10 mouse cellular contexts compared by ENCODE assay signal in the genomic region with DNA sequence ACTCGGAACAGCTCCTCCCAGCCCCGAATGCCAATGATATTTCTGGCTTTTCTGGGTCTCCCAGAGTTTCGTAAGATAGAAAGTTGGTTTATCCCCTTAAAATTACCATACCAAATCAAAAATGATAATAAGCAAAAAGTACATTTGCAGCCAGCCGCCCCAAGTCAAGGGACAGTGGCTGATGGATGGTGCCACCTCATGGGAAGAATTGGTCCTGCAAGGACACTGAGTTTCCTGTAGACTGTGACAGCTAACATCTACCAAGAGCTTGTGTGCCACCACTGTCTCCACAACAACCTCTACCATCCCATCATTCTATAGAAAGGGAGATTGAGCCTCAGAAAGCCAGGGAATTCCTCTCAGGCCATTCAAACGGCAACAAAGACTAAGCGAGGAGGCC. TPM values are rescaled to one million over a fixed set of nuclear protein-coding genes. Genes with fewer than 3 reads are reported as not detected.
DNase-seq lines count a peak whose midpoint lies in the region; ATAC-seq and TF ChIP-seq lines count a peak whose summit lies in the region.
"Had no signal": no experiment of that assay in that cellular context is flagged by ENCODE, and none has a peak within 500 bp of the region (broad histone marks: within the 10 kb centered on the region; RNA-seq: fewer than 3 reads in every experiment).

No protein-coding gene starts in this region.

- H3K4me2 ChIP-seq in liver, embryonic 14.5 days (ENCODE audit: low read depth), result no peak overlapping the region
- no peak overlapping the region for H3K4me2 ChIP-seq in liver, embryonic 11.5 days
- H3K4me2 ChIP-seq: embryonic facial prominence, embryonic 13.5 days; neural tube, embryonic 12.5 days had no signal

- H3K4me3 ChIP-seq in liver, embryonic 14.5 days (ENCODE audit: insufficient read depth in 1 of 2, low read depth in 2 of 2, low read length in 2 of 2), result no peak overlapping the region
- no peak overlapping the region for H3K4me3 ChIP-seq in liver, embryonic 11.5 days (ENCODE audit: low read depth, low read length)
- H3K4me3 ChIP-seq in layer of hippocampus, adult 2 months, result no peak overlapping the region
- no peak overlapping the region for H3K4me3 ChIP-seq in forebrain, embryonic 10.5 days
- H3K4me3 ChIP-seq: embryonic facial prominence, embryonic 13.5 days; neural tube, embryonic 12.5 days had no signal

- peak; percentile 63 for TF ChIP-seq CTCF in liver, embryonic 14.5 days (IDR thresholded peaks at IDR 0.05; ENCODE audit: low read depth)
- TF ChIP-seq CTCF in layer of hippocampus, adult 2 months (conservative IDR thresholded peaks at IDR 0.05), result peak; percentile 95

- no peak for TF ChIP-seq EP300 in liver, embryonic 14.5 days (IDR thresholded peaks at IDR 0.05; ENCODE audit: low read depth)

- H3K27me3 ChIP-seq in liver, embryonic 14.5 days (ENCODE audit: control insufficient read depth, insufficient read depth, low read length), result no peaks in the 10 kb centered on the region; the same call in 1 of the 2 replicates
- H3K27me3 ChIP-seq in liver, embryonic 11.5 days (replicated peaks; ENCODE audit: control insufficient read depth, insufficient read depth, low read length), result 0 out of 2 replicates have a peak, but pooled peaks cover 4% of the 10 kb centered on the region
- H3K27me3 ChIP-seq in forebrain, embryonic 10.5 days (ENCODE audit: poor library complexity, severe bottlenecking), result peaks cover 29% of the 10 kb centered on the region

- 46% methylated on average over 6 of the region's 6 CpGs for WGBS in liver, embryonic 14.5 days (ENCODE audit: insufficient replicate concordance)
- 58% methylated on average over 6 of the region's 6 CpGs for WGBS in liver, embryonic 11.5 days
- WGBS in forebrain, embryonic 10.5 days, result 60% methylated on average over 6 of the region's 6 CpGs

- no peaks in the 10 kb centered on the region for H3K4me1 ChIP-seq in liver, embryonic 14.5 days (replicated peaks; ENCODE audit: control insufficient read depth in 2 of 2, insufficient read depth in 2 of 2, low read length in 1 of 2)
- 0 out of 2 replicates have a peak, but pooled peaks cover 3% of the 10 kb centered on the region for H3K4me1 ChIP-seq in liver, embryonic 11.5 days (replicated peaks; ENCODE audit: control insufficient read depth, insufficient read depth, low read length)
- H3K4me1 ChIP-seq in forebrain, embryonic 10.5 days, result peaks cover 28% of the 10 kb centered on the region

- H3K36me3 ChIP-seq in liver, embryonic 14.5 days (replicated peaks; ENCODE audit: control insufficient read depth, insufficient read depth, low read depth), result no peaks in the 10 kb centered on the region
- no peaks in the 10 kb centered on the region for H3K36me3 ChIP-seq in liver, embryonic 11.5 days (ENCODE audit: control insufficient read depth, insufficient read depth, low read length)
- H3K36me3 ChIP-seq in forebrain, embryonic 10.5 days (replicated peaks), result no peaks in the 10 kb centered on the region
- H3K36me3 ChIP-seq: neural tube, embryonic 12.5 days had no signal

- no peak overlapping the region for H3K27ac ChIP-seq in liver, embryonic 14.5 days
- H3K27ac ChIP-seq in liver, embryonic 11.5 days (ENCODE audit: low read depth, low read length), result no peak overlapping the region
- H3K27ac ChIP-seq in layer of hippocampus, adult 2 months, result no peak overlapping the region
- no peak overlapping the region for H3K27ac ChIP-seq in forebrain, embryonic 10.5 days
- H3K27ac ChIP-seq: embryonic facial prominence, embryonic 13.5 days; neural tube, embryonic 12.5 days had no signal

- peak; percentile 11 for DNase-seq in CD4-positive, CD25-positive, alpha-beta regulatory T cell, adult 2 months (ENCODE audit: low read depth, low spot score)
- DNase-seq in liver, embryonic 14.5 days (ENCODE audit: low read depth in 3 of 3, low spot score in 3 of 3), result no peak
- no peak for DNase-seq in liver, embryonic 11.5 days (ENCODE audit: low spot score)
- peak; percentile 51 for DNase-seq in cerebellum, adult 9-11 months
- peak; percentile 57 to 61 for DNase-seq in layer of hippocampus, adult 2 months (ENCODE audit: low spot score in 2 of 2)
- peak; percentile 55 for DNase-seq in retina, postnatal 1 day
- no peak for DNase-seq in forebrain, embryonic 10.5 days (ENCODE audit: extremely low spot score, low spot score)

- no peaks in the 10 kb centered on the region for H3K9me3 ChIP-seq in liver, embryonic 14.5 days (ENCODE audit: control insufficient read depth, low read length)
- no peaks in the 10 kb centered on the region for H3K9me3 ChIP-seq in liver, embryonic 11.5 days (ENCODE audit: control insufficient read depth, low read length)
- no peaks in the 10 kb centered on the region for H3K9me3 ChIP-seq in forebrain, embryonic 10.5 days
- H3K9me3 ChIP-seq: embryonic facial prominence, embryonic 13.5 days; neural tube, embryonic 12.5 days had no signal

- ATAC-seq in CD4-positive, CD25-positive, alpha-beta regulatory T cell, adult 4 months, result no peak
- no peak for ATAC-seq in liver, embryonic 14.5 days (ENCODE audit: insufficient read depth)
- no peak for ATAC-seq in liver, embryonic 11.5 days (replicated peaks; ENCODE audit: low FRiP score)

- H3K9ac ChIP-seq in liver, embryonic 14.5 days (replicated peaks), result no peak overlapping the region
- no peak overlapping the region for H3K9ac ChIP-seq in liver, embryonic 11.5 days (ENCODE audit: low read depth, low read length)
- H3K9ac ChIP-seq: embryonic facial prominence, embryonic 13.5 days; neural tube, embryonic 12.5 days had no signal

RNA-seq across cellular contexts. Expression of a gene that starts 2.4 kb away (rescaled TPM):
- polyA plus RNA-seq in CD4-positive, CD25-positive, alpha-beta regulatory T cell, adult 4 months (2017; shearing (Covaris generic)), result under 1 TPM; 0.41 to 0.44 TPM
- 11.6 and 12.1 TPM in 2 replicates for polyA plus RNA-seq in liver, embryonic 14.5 days (2012; rRNA removed)
- 15.5 and 17.2 TPM in 2 replicates for polyA plus RNA-seq in liver, embryonic 14.5 days (2014; fragmentation: Nextera tagmentation; extraction: Ambion mirVana)
- 46.3 and 46.9 TPM in 2 replicates for polyA plus RNA-seq in liver, embryonic 11.5 days (2014; fragmentation: Nextera tagmentation; extraction: Ambion mirVana)
- 10 to 100 TPM; 42.2 to 45.6 TPM for total RNA-seq in layer of hippocampus, adult 2 months (2021)
- 39.4 and 41.3 TPM in 2 replicates for polyA plus RNA-seq in forebrain, embryonic 10.5 days (2016; fragmentation: Nextera tagmentation; extraction: Ambion mirVana)

Comparison
In these comparisons a context has a peak if more than half of its experiments do, and no peak if none do; other contexts are left out.
1. DNase-seq: peak in CD4-positive, CD25-positive, alpha-beta regulatory T cell, adult 2 months (single experiment), cerebellum, adult 9-11 months (single experiment), layer of hippocampus, adult 2 months (2 of 2) and retina, postnatal 1 day (single experiment); none in liver, embryonic 14.5 days (0 of 3), liver, embryonic 11.5 days (single experiment) and forebrain, embryonic 10.5 days (single experiment).
2. RNA of a gene that starts 2.4 kb away (polyA plus RNA-seq): 46.3 to 46.9 TPM in liver, embryonic 11.5 days, 39.4 to 41.3 TPM in forebrain, embryonic 10.5 days and 11.6 to 17.2 TPM in liver, embryonic 14.5 days; 0.41 to 0.44 TPM in CD4-positive, CD25-positive, alpha-beta regulatory T cell, adult 4 months; every median in the first group is over 4 times any median in the second.